Mouse (Mus musculus) embryonic facial prominence, embryonic 13.5 days (tissue): Measurements from ENCODE around the gene Cyb5r1. TPM values are rescaled to one million over a fixed set of nuclear protein-coding genes. Genes with fewer than 3 reads are reported as not detected.

ENCODE experiments used
- polyA plus RNA-seq: library from polyadenylated mRNA; unstranded; fragments of >200 nt; fragmentation: Nextera tagmentation; extraction: Ambion mirVana; gene quantifications from 2 replicates; pipeline ENCODE4 v1.2.1, GENCODE M21; 2015

Cyb5r1 gene
- polyA plus RNA-seq, 1 experiment from 2014 or later: 34.9 TPM

Other genes starting within 250 kb of the Cyb5r1 start
- 4.0 and 4.5 TPM in 2 replicates for gene Chil1, start 223.4 kb upstream of the Cyb5r1 start, polyA plus RNA-seq
- 6.0 and 9.9 TPM in 2 replicates for gene Mybph, start 212.1 kb upstream of the Cyb5r1 start, polyA plus RNA-seq
- gene Adora1, start 170.1 kb upstream of the Cyb5r1 start, polyA plus RNA-seq: 1.4 and 1.5 TPM in 2 replicates
- 20.4 and 29.0 TPM in 2 replicates for gene Myog, start 115.6 kb upstream of the Cyb5r1 start, polyA plus RNA-seq
- gene Ppfia4, start 72.6 kb upstream of the Cyb5r1 start, polyA plus RNA-seq: 4.0 and 5.0 TPM in 2 replicates
- 84.1 and 89.7 TPM in 2 replicates for gene Tmem183a, start 43.6 kb upstream of the Cyb5r1 start, polyA plus RNA-seq
- gene 4933406M09Rik, start 19.6 kb upstream of the Cyb5r1 start, polyA plus RNA-seq: not detected in 2 replicates
- gene Adipor1, start 9.8 kb downstream of the Cyb5r1 start, polyA plus RNA-seq: 81.6 and 87.4 TPM in 2 replicates
- 31.7 and 33.1 TPM in 2 replicates for gene Klhl12, start 50.0 kb downstream of the Cyb5r1 start, polyA plus RNA-seq
- 41.1 and 41.6 TPM in 2 replicates for gene Rabif, start 89.1 kb downstream of the Cyb5r1 start, polyA plus RNA-seq
- not detected in 2 replicates for gene Mgat4e, start 144.1 kb downstream of the Cyb5r1 start, polyA plus RNA-seq
- gene Kdm5b, start 154.6 kb downstream of the Cyb5r1 start, polyA plus RNA-seq: 88.9 and 93.9 TPM in 2 replicates
- gene Syt2, start 241.1 kb downstream of the Cyb5r1 start, polyA plus RNA-seq: 0.41 and 0.46 TPM in 2 replicates